10 mouse cellular contexts compared by ENCODE assay signal in the genomic region with DNA sequence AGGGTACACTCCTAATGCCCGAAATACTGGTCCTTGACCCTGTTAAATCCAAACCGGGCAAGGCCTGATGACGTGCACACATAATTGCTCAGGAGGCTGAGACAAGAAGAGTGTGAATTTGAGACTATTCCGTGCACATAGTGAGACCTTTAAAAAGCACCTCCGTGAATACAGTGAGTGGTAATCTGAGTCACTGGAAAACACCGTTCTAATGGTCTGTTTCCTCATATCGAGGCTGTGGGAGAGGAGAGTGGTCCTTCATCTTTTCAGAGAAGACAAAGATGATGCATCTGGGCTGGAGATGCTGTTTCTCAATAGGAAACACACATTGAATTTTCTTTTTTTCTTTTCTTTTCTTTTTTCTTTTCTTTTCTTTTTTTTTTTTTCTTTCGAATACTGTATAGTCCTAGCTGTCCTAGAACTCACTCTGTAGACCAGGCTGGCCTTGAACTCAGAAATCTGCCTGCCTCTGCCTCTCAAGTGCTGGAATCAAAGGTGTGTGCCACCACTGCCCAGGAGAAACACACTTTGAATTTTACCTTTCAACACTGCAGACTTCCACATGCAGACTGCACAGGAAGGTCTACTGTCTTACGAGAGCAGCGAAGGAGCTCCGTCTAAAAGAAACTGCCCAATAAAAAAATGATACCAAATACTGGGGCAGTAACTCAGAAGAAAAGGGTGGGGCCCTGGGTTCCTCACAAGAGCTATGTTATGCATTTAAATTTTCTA. TPM values are rescaled to one million over a fixed set of nuclear protein-coding genes. Genes with fewer than 3 reads are reported as not detected.
DNase-seq lines count a peak whose midpoint lies in the region; ATAC-seq and TF ChIP-seq lines count a peak whose summit lies in the region.
"Had no signal": no experiment of that assay in that cellular context is flagged by ENCODE, and none has a peak within 500 bp of the region (broad histone marks: within the 10 kb centered on the region; RNA-seq: fewer than 3 reads in every experiment).

No protein-coding gene starts in this region.

- WGBS in hindbrain, embryonic 12.5 days = 60% methylated on average over 11 of the region's 11 CpGs
- 60% methylated on average over 11 of the region's 11 CpGs for WGBS in midbrain, embryonic 15.5 days

- no peak for ATAC-seq in hindbrain, embryonic 12.5 days (ENCODE audit: low FRiP score)
- ATAC-seq in midbrain, embryonic 15.5 days (replicated peaks) = no peak
- ATAC-seq: lung, postnatal 0 days had no signal

- intact Hi-C loops in gastrocnemius, adult 2 months (cut with DNase I) = no loop called here

- TF ChIP-seq CTCF in gastrocnemius, adult 2 months (IDR thresholded peaks at IDR 0.05) = no peak
- TF ChIP-seq CTCF in E14TG2a.4 (conservative IDR thresholded peaks at IDR 0.05; ENCODE audit: low read length) = no peak

- no peak overlapping the region for H3K4me3 ChIP-seq in gastrocnemius, adult 2 months
- peak overlapping the region; percentile 76; the same call in 1 of the 2 replicates for H3K4me3 ChIP-seq in E14TG2a.4 (replicated peaks; ENCODE audit: low read length)
- H3K4me3 ChIP-seq in hindbrain, embryonic 12.5 days = no peak overlapping the region
- H3K4me3 ChIP-seq in midbrain, embryonic 15.5 days = no peak overlapping the region; the same call in 1 of the 2 replicates

- H3K36me3 ChIP-seq in E14TG2a.4 (ENCODE audit: insufficient read depth, low read length) = no peaks in the 10 kb centered on the region
- no peaks in the 10 kb centered on the region for H3K36me3 ChIP-seq in hindbrain, embryonic 12.5 days
- H3K36me3 ChIP-seq in midbrain, embryonic 15.5 days (replicated peaks) = no peaks in the 10 kb centered on the region
- H3K36me3 ChIP-seq: heart, embryonic 13.5 days had no signal

- peaks cover 48% of the 10 kb centered on the region for H3K27me3 ChIP-seq in E14TG2a.4 (ENCODE audit: insufficient read depth, low read length)
- H3K27me3 ChIP-seq in hindbrain, embryonic 12.5 days = no peaks in the 10 kb centered on the region
- H3K27me3 ChIP-seq in midbrain, embryonic 15.5 days (replicated peaks) = no peaks in the 10 kb centered on the region

- no peaks in the 10 kb centered on the region for H3K9me3 ChIP-seq in E14TG2a.4 (ENCODE audit: low read length)
- no peaks in the 10 kb centered on the region for H3K9me3 ChIP-seq in hindbrain, embryonic 12.5 days (replicated peaks)
- H3K9me3 ChIP-seq in midbrain, embryonic 15.5 days = no peaks in the 10 kb centered on the region
- H3K9me3 ChIP-seq: heart, embryonic 13.5 days had no signal

- peak overlapping the region; percentile 82 for H3K4me2 ChIP-seq in hindbrain, embryonic 12.5 days (replicated peaks)
- peak overlapping the region; percentile 92 for H3K4me2 ChIP-seq in midbrain, embryonic 15.5 days

- H3K4me1 ChIP-seq in E14TG2a.4 (replicated peaks; ENCODE audit: low read depth, low read length) = peaks cover 69% of the 10 kb centered on the region
- peaks cover 39% of the 10 kb centered on the region for H3K4me1 ChIP-seq in hindbrain, embryonic 12.5 days
- peaks cover 39% of the 10 kb centered on the region for H3K4me1 ChIP-seq in midbrain, embryonic 15.5 days

- peak overlapping the region; percentile 79 for H3K27ac ChIP-seq in gastrocnemius, adult 2 months
- H3K27ac ChIP-seq in hindbrain, embryonic 12.5 days = peak overlapping the region; percentile 91
- peak overlapping the region; percentile 81 for H3K27ac ChIP-seq in midbrain, embryonic 15.5 days

- DNase-seq in gastrocnemius, adult 2 months = no peak
- no peak for DNase-seq in gastrocnemius, postnatal 4 days (ENCODE audit: low spot score in 2 of 2)
- DNase-seq in urinary bladder, adult 18-20 months (ENCODE audit: low spot score in 2 of 2) = no peak
- no peak for DNase-seq in spleen, postnatal 4 days (ENCODE audit: low spot score in 2 of 2)
- DNase-seq in kidney, adult 9 months = no peak

- no peak overlapping the region for H3K9ac ChIP-seq in hindbrain, embryonic 12.5 days
- H3K9ac ChIP-seq in midbrain, embryonic 15.5 days = peak overlapping the region; percentile 47

RNA-seq across cellular contexts. Expression of a gene that starts 1.5 kb away (rescaled TPM):
- 1 to 10 TPM; 3.5 to 6.8 TPM for total RNA-seq in gastrocnemius, adult 2 months (2021)
- total RNA-seq in gastrocnemius, postnatal 4 days (2021) = 10 to 100 TPM; 31.6 to 32.5 TPM
- polyA plus RNA-seq in hindbrain, embryonic 12.5 days (2016; fragmentation: Nextera tagmentation; extraction: Ambion mirVana) = 29.2 and 30.9 TPM in 2 replicates
- 27.7 and 29.4 TPM in 2 replicates for polyA plus RNA-seq in midbrain, embryonic 15.5 days (2015; fragmentation: Nextera tagmentation; extraction: Ambion mirVana)

Comparison
In these comparisons a context has a peak if more than half of its experiments do, and no peak if none do; other contexts are left out.
1. RNA of a gene that starts 1.5 kb away (total RNA-seq): 31.6 to 32.5 TPM in gastrocnemius, postnatal 4 days; 3.5 to 6.8 TPM in gastrocnemius, adult 2 months; every median in the first group is over 4 times any median in the second.
2. Peak in every context shown above with its lines, with median percentiles within 50 percentile points of each other: H3K27ac ChIP-seq.